Mouse (Mus musculus): ENCODE measurements around the gene Dlg4.

Gene Dlg4

DNA sequence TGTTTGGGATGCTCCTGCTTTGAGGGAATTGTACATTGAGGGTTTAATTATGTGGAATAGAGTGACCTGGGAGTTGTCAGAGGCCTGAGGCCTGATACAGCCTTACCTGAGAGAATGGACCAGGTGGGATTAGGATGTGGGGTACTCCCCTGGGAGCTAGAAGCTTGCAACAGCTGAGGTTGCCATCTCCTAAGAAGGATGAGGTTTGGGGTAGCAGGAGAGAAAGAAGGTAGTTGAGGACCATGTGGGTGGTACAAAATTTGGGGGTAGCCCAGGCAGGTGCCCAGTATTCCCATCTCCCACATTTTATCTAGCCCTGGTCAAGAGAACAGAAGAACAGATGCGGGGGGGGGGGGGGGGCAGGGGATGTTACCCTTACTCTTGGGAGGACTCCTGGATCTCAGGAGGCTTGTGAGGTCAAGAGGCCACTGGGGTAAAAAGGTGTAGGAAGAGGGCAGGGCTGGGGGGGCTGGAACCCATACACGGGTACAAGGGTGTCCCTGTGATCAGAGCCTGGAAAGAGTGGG is 2.8 kb downstream of the Dlg4 start:
- no peak for DNase-seq (ENCODE audit: low read depth, low spot score)

DNA sequence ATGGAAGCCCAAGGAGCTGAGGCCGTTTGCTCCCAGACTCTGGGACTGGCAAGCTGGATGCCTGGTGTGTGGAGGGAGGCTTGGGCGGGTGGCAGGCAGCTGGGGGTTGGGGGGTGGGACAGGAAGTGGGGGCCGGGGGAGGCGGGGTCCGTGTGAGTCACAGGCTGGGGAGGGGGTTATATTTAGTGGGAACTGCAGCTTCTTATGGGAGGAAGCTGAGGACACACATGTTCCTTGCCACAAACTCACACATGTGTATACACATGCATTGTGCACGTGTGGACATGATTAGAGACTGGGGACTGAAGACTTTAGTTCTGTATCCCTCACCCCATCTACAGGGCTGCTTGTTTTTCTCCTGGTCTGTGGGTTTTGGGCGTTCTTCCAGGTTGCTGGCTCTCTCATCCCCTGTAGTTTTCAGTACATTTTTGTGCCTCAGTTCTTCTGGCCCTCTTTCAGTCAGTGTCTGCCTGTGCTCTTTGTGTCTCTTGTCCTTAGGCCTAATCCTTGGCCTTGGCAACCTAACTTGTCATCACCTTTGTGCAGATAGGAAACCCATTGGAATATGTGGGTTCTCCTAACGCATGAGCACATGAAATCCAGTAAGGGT is 3.4 kb downstream of the Dlg4 start:
- no peak for DNase-seq (ENCODE audit: low read depth, low spot score)

GRCm38 (mm10) chr11:70020731-70021263 is 4.1 kb downstream of the Dlg4 start:
- peak; percentile 81 for DNase-seq (ENCODE audit: low read depth, low spot score)

DNA sequence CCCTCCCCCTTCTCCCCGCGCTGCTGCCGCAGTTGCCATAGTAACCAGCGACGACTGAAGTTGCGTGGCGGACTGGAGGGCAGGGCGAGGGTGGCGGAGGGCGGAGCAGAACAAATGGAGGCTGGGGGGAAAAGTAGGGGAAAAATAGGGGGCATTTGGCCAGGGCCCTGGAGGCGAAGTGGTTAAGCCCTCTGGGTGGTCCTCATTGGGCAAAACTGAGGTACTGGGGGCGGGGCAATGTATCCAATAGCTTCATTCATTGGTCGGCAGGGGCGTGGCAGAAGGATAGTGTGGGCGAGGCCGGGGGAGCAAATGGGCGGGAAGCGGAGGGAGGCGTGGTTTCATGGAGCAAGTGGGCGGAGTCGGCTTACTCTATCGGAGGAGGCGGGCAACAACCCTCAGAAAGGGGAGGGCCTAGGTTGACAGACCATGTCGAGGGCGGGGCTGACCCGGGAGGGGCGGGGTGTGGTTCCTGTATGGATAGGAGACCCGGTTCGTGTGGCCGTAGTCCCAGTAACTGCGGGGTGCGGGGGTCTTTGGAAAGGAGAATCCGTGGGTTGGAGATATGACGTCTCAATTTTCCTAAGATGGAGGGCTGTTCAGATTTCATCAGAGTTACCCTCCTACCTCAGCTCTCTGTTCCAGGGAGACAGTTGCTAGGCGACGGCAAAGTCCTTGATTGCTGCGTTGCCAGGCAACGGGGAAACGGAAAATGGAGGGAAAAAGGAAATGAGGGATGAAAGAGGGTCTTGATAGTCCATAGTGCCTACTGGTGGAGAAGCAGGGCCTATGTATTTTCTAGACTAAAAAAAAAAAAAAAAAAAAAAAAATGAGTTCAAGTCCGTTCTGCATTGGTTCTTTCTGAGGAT is 4.8 kb downstream of the Dlg4 start:
- DNase-seq (ENCODE audit: low read depth, low spot score) = peak; percentile 97

DNA sequence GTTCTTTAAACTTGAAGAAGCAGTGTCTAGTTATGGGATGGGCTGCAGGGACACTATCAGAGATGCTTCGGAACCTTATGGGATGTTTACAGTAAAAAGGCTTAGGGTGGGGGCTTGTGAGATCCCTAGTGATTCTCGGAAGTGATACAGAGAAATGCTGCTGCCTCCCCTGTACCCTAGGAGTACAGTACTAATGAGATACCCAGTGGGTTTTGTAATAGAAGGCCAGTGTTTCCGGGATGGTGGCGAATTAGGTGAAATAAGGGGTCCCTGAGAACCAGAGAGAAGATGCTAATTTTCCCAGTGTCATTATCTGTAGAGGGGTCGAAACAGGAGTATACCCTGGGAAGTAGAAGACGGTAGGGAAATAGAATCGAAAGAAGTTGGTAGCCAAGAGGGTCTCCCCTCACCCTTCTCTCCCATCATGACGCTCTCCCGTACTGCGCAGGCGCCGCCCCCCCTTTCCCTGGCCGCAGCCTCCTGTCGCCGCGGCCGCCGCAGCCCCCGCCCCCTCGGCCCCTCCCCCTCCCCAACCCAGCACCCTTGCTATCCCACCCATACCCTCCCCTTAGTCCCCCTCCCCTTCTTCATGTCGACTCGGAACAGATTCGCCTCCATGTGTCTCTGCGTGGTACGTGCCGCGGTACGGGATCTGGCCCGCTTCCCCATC is 6.9 kb downstream of the Dlg4 start:
- DNase-seq (ENCODE audit: low read depth, low spot score) = no peak

DNA sequence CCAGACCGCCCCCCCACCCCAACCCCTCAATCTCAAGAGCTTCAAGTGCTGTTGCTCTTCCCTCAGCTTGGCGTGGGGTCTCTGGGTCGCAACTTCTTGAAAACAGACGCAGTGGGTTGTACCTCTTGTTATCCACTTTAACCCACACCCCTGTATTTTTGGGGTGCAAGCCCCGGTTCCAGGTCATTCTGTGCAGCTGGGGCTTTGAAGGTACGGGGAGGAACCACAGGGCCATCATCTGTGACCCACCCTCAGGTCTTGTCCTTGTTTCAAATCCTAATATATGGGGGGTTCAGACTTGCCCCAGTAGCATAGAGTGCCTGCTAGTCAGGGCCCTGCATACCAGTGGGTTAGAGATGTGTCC is 7.4 kb downstream of the Dlg4 start:
- no peak for DNase-seq (ENCODE audit: low read depth, low spot score)

GRCm38 (mm10) chr11:70026689-70027088 is 9.9 kb downstream of the Dlg4 start:
- DNase-seq (ENCODE audit: low read depth, low spot score) = peak; percentile 69

DNA sequence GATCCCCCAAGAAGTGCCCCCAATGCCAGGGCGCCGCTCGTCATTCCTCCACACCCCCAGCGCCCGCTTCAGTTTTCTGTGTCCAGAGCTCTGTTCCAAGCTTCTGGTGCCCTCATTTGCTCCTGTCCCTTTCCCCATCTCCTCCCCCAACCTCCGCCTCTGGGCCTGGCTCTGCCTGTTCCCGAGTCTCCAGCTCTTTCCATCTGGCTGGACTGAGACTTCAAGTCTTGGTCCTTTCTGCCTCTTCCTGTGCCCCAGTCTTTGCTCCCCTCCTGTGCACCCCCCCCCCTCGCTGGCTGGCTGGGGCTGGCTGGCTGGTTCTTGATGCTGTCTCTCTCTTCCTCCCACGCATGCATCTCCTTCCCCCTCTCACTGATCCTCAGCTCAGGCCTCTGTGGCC is 10.7 kb downstream of the Dlg4 start:
- DNase-seq (ENCODE audit: low read depth, low spot score) = peak; percentile 48

GRCm38 (mm10) chr11:70028401-70029129 is 11.8 kb downstream of the Dlg4 start:
- peak; percentile 55 for DNase-seq (ENCODE audit: low read depth, low spot score)

GRCm38 (mm10) chr11:70029130-70029801 is 12.5 kb downstream of the Dlg4 start:
- peak; percentile 91 for DNase-seq (ENCODE audit: low read depth, low spot score)

DNA sequence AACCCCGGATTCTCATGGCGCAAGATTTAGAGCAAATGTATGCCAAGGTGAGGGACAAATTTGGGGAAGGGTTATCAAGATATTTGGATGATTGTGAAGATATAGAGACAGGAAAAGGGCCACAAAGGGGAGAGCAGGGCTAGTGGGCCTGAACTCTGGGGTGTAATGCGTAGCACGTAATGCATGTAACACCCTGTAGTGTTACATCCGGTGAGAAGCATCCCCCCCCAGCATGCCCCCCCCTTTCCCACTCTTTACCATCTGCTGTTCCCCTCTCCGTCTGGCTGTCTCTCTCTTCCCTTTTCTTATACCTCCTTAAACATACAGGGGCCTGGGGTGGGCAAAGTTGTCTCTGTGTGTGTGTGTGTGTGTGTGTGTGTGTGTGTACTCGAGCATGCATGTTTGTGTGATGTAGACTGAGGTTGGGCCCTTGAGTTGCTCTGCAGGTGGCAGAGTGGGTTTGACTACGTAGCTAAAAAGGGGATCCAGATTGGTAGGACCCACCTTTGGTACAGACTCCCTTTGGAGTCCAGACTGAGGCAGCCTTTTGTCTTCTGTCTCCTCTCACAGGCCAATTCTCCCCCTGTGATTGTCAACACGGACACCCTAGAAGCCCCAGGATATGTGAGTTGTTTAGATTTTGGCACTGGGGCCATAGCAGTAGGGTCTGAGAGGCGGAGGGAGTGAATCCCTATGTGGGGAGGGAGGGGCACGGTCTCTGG is 13.2 kb downstream of the Dlg4 start:
- DNase-seq (ENCODE audit: low read depth, low spot score) = no peak

GRCm38 (mm10) chr11:70030651-70031320 is 14.0 kb downstream of the Dlg4 start:
- DNase-seq (ENCODE audit: low read depth, low spot score) = no peak

DNA sequence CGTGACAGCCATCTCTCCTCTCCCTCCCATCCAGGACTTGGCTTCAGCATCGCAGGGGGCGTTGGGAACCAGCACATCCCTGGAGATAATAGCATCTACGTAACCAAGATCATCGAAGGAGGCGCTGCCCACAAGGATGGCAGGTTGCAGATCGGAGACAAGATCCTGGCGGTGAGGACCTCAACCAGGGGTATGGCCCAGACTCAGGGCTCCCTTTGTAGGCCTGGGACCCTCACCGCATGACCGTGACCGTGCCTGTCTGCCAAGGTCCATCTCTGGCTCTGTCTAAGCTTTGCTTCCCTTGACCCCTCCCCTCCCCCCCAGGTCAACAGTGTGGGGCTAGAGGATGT is 14.6 kb downstream of the Dlg4 start:
- no peak for DNase-seq (ENCODE audit: low read depth, low spot score)

GRCm38 (mm10) chr11:70038174-70038573 is 21.4 kb downstream of the Dlg4 start:
- no peak for DNase-seq (ENCODE audit: low read depth, low spot score)

GRCm38 (mm10) chr11:70039631-70040030 is 22.9 kb downstream of the Dlg4 start:
- no peak for DNase-seq (ENCODE audit: low read depth, low spot score)

DNA sequence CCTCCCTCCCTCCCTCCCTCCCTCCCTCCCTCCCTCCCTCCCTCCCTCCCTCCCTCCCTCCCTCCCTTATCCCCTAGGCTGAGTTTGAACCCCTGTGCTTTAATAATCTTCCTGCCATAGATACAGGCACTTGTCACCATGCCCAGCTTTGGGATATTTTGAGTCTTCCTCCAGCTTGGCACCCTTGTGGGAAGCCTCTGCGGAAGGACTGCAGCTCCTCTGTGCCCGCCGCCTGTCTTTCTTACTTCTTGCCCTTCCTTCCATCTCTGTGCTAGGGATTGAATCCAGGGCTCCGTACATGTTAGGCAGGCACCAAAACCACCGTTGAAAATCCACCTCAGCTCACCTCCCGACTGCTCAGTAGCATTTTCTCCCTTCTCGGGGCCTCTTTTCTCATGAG is 23.4 kb downstream of the Dlg4 start:
- no peak for DNase-seq (ENCODE audit: low read depth, low spot score)

DNA sequence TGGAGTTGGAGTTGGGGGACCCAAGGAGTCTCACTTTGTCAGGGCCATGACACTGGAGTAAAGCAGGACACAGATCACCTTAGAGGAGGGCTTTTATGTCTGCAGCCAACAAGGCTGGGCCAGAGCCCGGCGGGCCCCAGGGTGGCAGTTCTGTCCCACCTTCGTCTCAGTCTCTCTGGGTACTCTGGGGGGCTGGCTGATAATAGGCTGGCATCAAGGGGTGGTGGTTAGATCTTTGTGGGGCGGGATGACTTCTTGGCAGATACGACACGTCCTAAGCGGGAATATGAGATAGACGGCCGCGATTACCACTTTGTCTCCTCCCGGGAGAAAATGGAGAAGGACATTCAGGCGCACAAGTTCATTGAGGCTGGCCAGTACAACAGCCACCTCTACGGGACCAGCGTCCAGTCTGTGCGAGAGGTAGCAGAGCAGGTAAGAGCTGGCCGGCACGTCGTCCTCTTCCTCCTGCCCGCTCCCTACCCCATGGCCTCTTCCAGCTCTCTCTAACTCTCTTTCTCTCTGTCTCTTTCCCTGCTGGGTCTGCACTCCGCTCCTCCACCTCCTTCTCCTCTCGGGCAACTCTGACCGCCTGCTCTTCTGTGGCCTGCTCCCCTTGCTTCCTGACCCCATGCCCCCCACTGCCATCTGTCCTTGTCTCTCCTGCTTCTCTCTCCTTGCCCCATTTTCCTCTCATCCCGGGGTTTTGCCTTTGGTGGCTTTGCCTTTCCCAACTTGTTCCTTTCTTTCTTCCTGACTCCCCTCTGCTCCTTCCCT is 25.8 kb downstream of the Dlg4 start:
- no peak for DNase-seq (ENCODE audit: low read depth, low spot score)

DNA sequence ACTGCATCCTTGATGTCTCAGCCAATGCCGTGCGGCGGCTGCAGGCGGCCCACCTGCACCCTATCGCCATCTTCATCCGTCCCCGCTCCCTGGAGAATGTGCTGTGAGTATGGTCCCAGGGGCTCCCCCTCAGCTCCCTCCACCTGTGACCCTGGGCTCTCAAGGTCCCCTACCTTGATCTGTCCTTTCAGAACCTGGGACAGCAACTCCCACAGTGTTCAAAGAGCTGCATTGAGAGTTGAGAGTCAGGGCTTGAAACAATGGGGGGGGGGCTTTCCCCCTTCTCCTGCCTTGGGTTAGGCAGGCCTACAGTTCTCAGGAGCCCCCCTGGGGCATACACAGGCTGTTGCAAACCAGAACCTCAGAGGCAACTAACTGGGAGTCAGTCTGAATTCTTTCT is 26.9 kb downstream of the Dlg4 start:
- DNase-seq (ENCODE audit: low read depth, low spot score) = no peak

- DNase-seq (ENCODE audit: low read depth, low spot score) = no peak
These were observed 28.7 kb downstream of the Dlg4 start for GRCm38 (mm10) chr11:70045435-70045834.
